25 mouse cellular contexts compared by ENCODE assay signal in the genomic region with DNA sequence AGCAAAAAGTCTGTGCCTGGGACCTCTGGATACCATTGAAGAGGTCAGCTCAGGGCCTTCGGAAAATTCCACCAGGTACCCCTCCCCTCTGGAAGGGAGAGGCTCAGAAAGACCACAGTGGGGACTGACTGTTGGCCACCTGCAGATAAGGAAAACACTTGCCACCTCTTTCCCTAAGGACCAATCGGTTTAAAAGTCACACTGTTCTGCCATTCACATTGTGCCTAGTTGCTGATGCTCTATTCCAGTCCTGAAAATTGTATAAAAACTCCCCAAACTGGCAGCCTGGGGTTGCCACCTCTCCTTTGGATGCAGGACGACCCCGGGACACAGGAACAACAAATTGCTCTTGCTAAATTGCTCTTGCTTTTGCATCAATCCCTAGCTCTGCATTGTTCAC.
"Had no signal": no experiment of that assay in that cellular context is flagged by ENCODE, and none has a peak within 500 bp of the region (broad histone marks: within the 10 kb centered on the region; RNA-seq: fewer than 3 reads in every experiment).

No protein-coding gene starts in this region.

- H3K36me3 ChIP-seq: lung, embryonic 15.5 days; midbrain, embryonic 10.5 days; midbrain, embryonic 12.5 days; neural tube, embryonic 13.5 days; neural tube, embryonic 15.5 days; stomach, embryonic 15.5 days had no signal

- H3K4me1 ChIP-seq: lung, embryonic 15.5 days; megakaryocyte, embryonic 14.5 days; midbrain, embryonic 12.5 days; neural tube, embryonic 13.5 days; neural tube, embryonic 15.5 days; stomach, embryonic 15.5 days had no signal

- DNase-seq: liver, postnatal 0 days; lung, adult 2 months; lung, postnatal 14 days; lung, postnatal 36 days; midbrain, embryonic 14.5 days; retina, postnatal 1 day; right cerebral cortex, adult 18-20 months; right cerebral cortex, postnatal 25 days; right cerebral cortex, postnatal 4 days; spleen, adult 18-20 months; thymus, adult 2 months; thymus, postnatal 25 days; thymus, postnatal 4 days had no signal

- H3K27me3 ChIP-seq: lung, embryonic 15.5 days; midbrain, embryonic 12.5 days; neural tube, embryonic 13.5 days; neural tube, embryonic 15.5 days; stomach, embryonic 15.5 days had no signal

- H3K9ac ChIP-seq: liver, postnatal 0 days; lung, embryonic 15.5 days; midbrain, embryonic 12.5 days; neural tube, embryonic 13.5 days; neural tube, embryonic 15.5 days; stomach, embryonic 15.5 days had no signal

- H3K27ac ChIP-seq: lung, embryonic 15.5 days; macrophage; midbrain, embryonic 10.5 days; midbrain, embryonic 12.5 days; neural tube, embryonic 13.5 days; neural tube, embryonic 15.5 days; stomach, embryonic 15.5 days; stomach, postnatal 0 days had no signal

- H3K4me3 ChIP-seq: lung, embryonic 15.5 days; megakaryocyte, embryonic 14.5 days; midbrain, embryonic 10.5 days; midbrain, embryonic 12.5 days; myocyte; neural tube, embryonic 13.5 days; neural tube, embryonic 15.5 days; stomach, embryonic 15.5 days had no signal

- ATAC-seq: liver, postnatal 0 days; lung, postnatal 0 days; midbrain, embryonic 16.5 days had no signal

- H3K4me2 ChIP-seq: lung, embryonic 15.5 days; midbrain, embryonic 12.5 days; neural tube, embryonic 13.5 days; neural tube, embryonic 15.5 days; stomach, embryonic 15.5 days had no signal

- H3K9me3 ChIP-seq: lung, embryonic 15.5 days; neural tube, embryonic 13.5 days; neural tube, embryonic 15.5 days; stomach, embryonic 15.5 days had no signal
